Mouse (Mus musculus): ENCODE data around the gene Mapk13. TPM values are rescaled to one million over a fixed set of nuclear protein-coding genes. Genes with fewer than 3 reads are reported as not detected.
A peak's percentile ranks its signal among the peaks of the same experiment; 100 is the strongest.
"Not testable (repeated sequence)": the region's sequence is repeated elsewhere in the genome, so short reads cannot be mapped to it uniquely, and the experiment has no call there.

Mapk13 gene
- total RNA-seq, 2 experiments from 2014 or later: 0.88 to 1.8 TPM

DNA sequence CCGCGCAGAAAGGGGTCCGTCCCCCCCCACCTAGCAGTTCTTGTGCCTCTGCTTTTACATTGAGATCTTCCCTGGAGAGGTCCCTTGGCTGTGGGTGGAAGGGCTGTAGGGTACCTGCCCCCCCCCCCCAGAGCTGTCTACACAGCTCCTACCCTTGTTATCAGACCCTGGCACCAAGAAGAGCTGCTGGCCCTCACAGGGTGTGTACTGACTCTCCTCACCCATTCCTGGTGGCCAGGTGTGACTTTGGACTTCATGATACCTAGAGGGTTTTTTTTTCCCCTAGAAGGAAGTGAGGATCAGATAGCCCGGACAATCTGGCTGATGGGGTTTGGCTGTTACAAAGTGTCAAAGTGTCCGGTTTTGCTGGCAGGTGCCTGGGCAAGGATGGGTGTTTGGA, 2.2 kb downstream of the Mapk13 start:
- ATAC-seq (replicated peaks; ENCODE audit: poor library complexity, severe bottlenecking): no peak

GRCm38 (mm10) chr17:28774303-28774702, 5.2 kb downstream of the Mapk13 start:
- not testable (repeated sequence) for ATAC-seq (replicated peaks; ENCODE audit: poor library complexity, severe bottlenecking)

GRCm38 (mm10) chr17:28775161-28775560, 6.1 kb downstream of the Mapk13 start:
- ATAC-seq (replicated peaks; ENCODE audit: poor library complexity, severe bottlenecking): no peak

- ATAC-seq (replicated peaks; ENCODE audit: poor library complexity, severe bottlenecking): no peak
Measured at GRCm38 (mm10) chr17:28776817-28777216, 7.7 kb downstream of the Mapk13 start.

DNA sequence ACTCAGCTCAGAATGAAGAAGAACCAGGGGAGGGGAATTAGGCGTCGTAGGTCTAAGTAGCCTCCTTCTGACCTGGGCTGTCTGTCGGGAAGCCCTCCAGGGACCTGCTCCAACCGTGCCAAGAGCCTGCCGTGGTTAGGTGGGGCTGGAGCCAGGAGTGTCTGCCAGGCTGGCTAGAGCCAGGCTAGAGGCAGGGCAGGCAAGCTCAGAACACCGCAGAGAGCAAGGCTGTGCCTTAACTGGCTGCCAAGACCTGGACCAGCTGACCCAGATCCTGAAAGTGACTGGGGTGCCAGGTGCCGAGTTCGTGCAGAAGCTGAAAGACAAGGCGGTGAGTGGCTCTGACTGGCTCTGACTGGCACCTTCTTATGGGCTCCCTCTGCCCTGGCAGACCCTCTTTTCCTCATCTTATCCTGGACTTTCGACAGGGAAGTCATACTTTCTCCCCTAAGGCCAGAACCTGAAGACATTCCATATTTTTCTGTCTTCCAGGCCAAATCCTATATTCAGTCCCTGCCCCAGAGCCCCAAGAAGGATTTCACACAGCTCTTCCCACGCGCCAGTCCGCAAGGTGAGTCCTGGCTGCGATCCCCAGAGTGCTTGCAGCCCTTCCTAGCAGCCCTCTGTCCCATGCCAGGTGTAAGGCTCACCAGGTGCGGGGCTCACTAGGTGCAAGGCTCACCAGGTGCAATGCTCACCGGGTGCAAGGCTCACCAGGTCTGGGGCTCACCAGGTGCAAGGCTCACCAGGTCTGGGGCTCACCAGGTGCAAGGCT, 8.3 kb downstream of the Mapk13 start:
- no peak for ATAC-seq (replicated peaks; ENCODE audit: poor library complexity, severe bottlenecking)

GRCm38 (mm10) chr17:28779735-28780134, 10.6 kb downstream of the Mapk13 start:
- ATAC-seq (replicated peaks; ENCODE audit: poor library complexity, severe bottlenecking): no peak

GRCm38 (mm10) chr17:28780836-28781235, 11.7 kb downstream of the Mapk13 start:
- ATAC-seq (replicated peaks; ENCODE audit: poor library complexity, severe bottlenecking): no peak

DNA sequence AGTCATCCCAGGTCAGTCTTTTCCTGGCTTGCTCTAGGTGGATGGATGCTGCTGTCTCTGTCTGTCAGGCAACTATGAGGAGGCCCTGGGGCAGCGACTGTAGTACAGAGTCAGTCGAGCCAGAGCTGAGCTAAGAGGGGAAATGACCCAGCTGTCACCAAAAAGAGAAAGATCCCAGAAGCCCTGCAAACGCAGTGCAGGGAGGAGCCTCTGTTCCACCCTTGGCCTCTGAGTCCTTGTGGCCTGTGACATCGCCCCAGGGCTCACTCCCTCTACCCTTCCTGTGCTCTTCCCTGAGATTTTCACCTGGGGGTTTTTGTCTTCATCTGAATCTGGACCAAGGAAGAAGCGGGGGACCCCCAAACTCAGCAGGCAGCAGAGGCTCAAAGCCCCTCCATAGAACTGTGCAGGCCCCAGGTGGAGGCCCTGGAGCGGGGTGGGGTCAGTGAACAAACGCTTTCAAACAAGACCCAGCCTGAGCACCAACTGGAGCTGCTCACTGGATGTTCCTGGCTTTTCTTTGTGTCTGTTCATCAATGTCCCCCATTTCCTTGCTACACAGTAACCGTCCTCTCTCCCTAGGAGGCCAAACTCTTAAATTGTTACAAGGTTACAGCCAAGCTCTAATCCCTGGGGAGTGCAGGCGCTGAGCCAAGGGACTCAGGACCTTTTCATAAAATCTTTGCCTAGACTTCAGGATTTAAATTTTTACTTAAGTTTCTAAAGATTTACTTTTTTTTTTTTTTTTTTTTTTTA, 12.4 kb downstream of the Mapk13 start:
- no peak for ATAC-seq (replicated peaks; ENCODE audit: poor library complexity, severe bottlenecking)

DNA sequence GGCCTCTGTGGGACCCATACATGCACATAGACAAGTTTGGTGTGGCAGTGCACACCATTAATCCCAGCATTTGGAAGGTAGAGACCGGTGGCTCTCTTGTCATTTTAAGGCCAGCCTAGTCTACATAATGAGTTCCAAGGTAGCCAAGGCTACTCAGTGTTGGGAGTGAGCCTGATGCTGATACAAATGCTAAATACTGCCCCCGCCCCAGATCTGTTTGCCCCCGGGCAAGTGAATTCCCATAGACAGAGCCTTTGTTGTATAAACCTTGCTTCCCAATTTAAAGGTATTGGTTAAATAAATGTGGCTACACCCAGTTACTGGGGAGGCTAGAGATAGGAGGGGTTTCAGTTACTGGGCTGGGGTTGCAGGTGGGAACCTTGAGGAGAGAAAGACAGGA, 15.9 kb downstream of the Mapk13 start:
- ATAC-seq (replicated peaks; ENCODE audit: poor library complexity, severe bottlenecking): no peak

GRCm38 (mm10) chr17:28787507-28787906, 18.4 kb downstream of the Mapk13 start:
- no peak for ATAC-seq (replicated peaks; ENCODE audit: poor library complexity, severe bottlenecking)

- ATAC-seq (replicated peaks; ENCODE audit: poor library complexity, severe bottlenecking): no peak
Measured at GRCm38 (mm10) chr17:28797031-28797430, 27.9 kb downstream of the Mapk13 start.

GRCm38 (mm10) chr17:28799291-28800160, 30.4 kb downstream of the Mapk13 start:
- ATAC-seq (replicated peaks; ENCODE audit: poor library complexity, severe bottlenecking): peak; percentile 23

DNA sequence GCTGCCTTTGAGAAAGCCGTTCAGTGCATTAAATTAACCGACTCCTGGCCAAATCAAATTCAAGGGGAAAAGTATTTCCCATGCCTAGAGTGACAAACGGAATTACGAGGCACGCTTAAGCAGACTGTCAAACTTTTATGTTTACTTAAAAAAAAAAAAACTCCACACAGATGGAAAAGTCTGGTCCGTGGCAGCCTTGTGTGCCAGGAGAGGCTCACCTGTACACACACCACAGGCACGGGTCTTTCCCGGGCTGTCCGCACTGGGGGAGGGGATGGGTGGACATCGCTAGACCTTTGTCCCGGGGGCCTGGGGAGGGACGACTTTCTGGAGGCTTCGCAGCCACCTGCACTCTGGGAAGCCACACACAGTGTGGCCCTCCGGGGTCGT, 31.2 kb downstream of the Mapk13 start:
- ATAC-seq (replicated peaks; ENCODE audit: poor library complexity, severe bottlenecking): no peak

DNA sequence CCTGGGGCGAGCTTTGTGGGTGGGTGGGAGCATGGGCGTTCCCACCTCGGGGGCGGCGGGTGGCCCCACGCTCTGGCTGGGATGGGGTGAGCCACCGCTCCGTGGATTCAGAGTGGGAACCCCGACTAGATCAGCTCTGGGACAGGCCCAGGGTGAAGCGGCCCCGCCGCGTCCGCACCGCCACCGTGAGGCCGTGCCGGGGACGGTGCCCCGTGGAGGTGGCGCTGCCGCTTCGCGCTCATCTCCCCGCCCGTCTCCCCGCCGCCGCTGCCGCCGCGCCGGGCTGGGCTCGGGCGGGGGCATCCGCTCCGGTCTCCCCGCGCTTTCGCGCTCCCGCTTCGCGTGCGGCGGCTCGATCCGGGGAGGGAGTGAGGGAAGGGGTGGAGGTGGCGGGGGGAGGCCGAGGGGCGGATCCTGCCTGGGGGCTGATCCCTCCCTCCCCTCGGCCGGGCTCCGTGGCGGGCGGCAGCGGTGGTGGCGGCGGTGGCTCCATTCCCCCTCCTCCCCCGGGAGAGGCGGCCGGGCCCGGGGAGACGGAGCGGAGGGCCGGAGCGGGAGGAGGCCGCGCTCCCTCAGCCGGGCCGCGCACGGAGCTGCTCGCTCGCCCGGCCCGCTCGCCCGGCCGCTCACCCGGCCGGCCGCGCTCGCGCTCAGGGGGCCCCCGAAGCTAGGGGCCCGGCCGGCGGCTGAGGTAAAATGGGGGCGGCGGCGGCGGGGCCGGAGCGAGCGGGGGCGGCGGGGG, 31.7 kb downstream of the Mapk13 start, which contains the start of gene Brpf3:
Gene Brpf3 (plus strand): TSS at position 420 of the 742 bp plus-strand sequence.
- ATAC-seq (replicated peaks; ENCODE audit: poor library complexity, severe bottlenecking): peak; percentile 48

DNA sequence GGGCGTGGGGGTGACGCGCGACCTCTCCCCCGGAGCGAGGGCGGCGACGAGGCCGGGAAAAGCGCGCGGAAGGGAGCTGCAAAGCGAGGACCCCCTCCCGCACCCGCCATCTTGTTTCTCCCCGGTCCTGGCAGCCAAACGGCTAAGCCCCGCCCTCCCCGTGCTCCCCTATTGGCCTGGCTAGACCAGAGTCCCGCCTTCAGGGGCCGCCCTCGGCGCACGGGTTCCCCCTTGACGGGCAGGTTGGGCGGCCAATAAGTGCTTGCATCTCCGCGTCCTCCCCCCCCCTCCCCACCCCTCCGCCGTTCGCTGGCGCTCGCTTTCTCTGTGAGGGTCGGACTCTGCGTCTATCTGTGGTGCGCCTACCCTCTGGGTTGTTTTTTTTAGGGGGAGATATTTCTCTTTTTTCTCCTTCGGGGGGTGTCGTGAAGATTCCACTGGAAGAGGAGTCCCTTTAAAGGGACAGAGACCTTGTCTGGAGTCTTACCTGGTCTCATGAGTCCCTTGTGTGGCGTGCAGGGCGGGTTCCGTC, 32.4 kb downstream of the Mapk13 start:
- peak; percentile 93 for ATAC-seq (replicated peaks; ENCODE audit: poor library complexity, severe bottlenecking)

DNA sequence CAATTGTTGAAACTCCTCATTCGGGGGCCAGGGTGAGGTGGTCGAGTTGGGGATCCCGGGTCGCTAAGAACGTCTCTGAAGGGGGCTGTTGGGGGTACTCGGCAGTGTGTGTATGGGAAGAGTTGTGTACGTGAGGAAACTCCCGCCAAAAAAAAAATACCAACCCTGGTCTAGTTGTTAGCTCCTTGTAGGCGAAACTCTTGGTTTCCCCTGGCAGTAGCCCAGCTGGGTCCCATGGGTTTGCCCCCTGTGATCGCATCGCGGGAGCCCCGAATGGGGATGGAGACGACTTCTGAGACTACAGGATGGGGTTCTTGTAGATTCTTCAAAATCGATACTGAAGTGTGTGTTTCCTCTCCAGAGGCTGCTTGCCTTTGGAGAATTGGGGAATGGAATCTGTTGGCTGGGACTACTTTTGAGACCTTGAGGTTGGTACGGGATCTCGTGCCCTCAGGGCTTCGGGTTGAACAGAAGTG, 32.9 kb downstream of the Mapk13 start:
- ATAC-seq (replicated peaks; ENCODE audit: poor library complexity, severe bottlenecking): no peak

GRCm38 (mm10) chr17:28803316-28803715, 34.2 kb downstream of the Mapk13 start:
- ATAC-seq (replicated peaks; ENCODE audit: poor library complexity, severe bottlenecking): no peak

DNA sequence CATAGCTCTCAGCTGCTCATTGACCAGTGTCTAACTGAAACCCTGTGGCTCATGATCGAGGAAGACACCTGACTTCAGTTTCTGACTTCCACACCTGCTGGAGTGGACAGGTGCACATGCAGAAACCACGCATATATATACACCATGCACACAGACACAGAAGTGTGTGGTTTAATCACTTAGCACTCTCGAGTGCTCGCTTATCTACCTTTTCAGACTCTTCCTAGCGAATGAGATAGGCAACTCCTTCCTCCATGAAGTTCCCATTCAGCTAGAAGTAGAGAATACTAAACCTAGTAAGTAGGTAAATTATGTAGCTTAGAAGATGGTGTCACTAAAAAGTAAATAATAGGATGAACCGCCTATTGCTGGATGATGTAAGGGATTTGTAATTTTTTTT, 35.9 kb downstream of the Mapk13 start:
- ATAC-seq (replicated peaks; ENCODE audit: poor library complexity, severe bottlenecking): no peak

DNA sequence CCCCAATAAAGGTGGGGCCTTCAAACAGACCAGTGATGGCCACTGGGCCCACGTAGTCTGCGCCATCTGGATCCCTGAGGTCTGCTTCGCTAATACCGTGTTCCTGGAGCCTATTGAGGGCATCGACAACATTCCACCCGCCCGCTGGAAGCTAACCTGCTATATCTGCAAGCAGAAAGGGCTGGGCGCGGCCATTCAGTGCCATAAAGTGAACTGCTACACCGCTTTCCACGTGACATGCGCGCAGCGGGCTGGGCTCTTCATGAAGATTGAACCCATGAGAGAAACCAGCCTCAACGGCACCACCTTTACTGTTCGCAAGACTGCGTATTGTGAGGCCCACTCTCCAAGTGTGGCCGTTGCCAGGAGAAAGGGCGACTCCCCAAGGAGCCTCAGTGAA, 37.7 kb downstream of the Mapk13 start:
- ATAC-seq (replicated peaks; ENCODE audit: poor library complexity, severe bottlenecking): no peak

DNA sequence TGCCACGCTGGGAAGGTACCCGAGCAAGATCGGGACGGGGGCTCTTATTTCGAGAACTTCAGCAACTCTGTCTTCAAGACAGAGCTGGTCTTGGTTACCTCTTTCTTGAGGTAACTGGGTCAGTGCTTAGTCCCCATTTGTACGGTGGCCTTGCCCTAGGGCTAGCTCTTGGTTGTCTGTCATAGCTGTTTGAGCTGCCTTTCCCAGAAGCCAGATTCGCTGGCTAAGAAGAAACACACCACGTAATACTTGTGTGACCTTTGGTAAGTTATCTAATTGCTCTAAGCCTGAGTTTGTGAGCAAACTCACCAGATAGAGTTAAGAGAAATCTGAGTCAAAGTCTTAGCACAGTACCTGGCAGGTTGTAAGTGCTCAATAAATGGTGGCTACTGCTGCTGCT, 39.6 kb downstream of the Mapk13 start:
- ATAC-seq (replicated peaks; ENCODE audit: poor library complexity, severe bottlenecking): no peak

All from granulocyte monocyte progenitor cell, adult 5-6 weeks (primary cell).